Mouse (Mus musculus): ENCODE measurements around the gene C1qtnf1. TPM values are rescaled to one million over a fixed set of nuclear protein-coding genes. Genes with fewer than 3 reads are reported as not detected.

Gene C1qtnf1
- total RNA-seq (2023) = 0.38 TPM

DNA sequence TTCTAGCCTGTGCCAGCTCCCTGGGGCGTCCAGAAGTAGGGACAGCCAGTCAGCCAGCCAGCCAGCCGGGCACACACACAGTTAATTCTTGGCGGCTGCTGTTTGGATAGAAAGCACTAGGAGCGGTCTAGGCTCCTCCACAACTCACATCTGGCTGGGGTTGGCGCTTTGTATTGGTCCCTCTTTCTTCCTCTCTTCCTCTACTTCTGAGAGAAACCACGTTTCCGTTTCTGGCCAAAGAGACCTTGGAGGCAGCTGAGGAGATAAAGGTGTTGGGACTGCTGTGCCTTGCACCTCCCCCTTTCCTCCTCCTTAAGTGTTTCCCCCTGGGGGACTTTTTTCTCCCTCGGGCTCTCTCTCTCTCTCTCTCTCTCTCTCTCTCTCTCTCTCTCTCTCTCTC lies at the start of gene C1qtnf1:
TSS of gene C1qtnf1 (plus strand) at position 218 of the 400 bp plus-strand sequence.

DNA sequence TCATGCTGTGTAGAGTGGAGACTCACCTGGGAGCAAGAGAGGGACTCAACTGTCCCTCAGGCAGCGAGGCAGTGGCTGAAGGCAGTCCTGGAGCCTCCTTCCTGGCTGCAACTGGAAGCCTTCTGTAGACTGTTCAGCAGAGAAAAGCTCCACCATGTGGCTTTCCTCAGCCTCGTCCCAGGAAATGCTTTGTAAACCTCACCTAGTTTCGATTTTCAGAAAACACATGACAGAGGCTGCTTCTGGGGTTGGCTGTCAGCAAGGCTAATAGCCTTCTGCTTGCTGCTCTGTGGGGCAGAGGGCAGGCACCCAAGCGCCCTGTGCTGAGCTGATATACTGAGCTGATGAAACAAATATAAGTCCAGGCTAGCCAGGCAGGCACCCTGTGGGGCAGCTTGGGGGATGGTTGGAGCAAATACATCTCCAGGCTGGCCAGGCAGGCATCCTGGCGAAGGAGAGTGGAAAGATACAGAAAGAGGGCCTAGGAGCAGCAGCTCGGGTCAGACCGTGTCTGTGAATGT lies 26.2 kb upstream of the C1qtnf1 start, which contains the start of gene Lgals3bp:
TSS of gene Lgals3bp (minus strand) at position 333 of the 521 bp plus-strand sequence.

DNA sequence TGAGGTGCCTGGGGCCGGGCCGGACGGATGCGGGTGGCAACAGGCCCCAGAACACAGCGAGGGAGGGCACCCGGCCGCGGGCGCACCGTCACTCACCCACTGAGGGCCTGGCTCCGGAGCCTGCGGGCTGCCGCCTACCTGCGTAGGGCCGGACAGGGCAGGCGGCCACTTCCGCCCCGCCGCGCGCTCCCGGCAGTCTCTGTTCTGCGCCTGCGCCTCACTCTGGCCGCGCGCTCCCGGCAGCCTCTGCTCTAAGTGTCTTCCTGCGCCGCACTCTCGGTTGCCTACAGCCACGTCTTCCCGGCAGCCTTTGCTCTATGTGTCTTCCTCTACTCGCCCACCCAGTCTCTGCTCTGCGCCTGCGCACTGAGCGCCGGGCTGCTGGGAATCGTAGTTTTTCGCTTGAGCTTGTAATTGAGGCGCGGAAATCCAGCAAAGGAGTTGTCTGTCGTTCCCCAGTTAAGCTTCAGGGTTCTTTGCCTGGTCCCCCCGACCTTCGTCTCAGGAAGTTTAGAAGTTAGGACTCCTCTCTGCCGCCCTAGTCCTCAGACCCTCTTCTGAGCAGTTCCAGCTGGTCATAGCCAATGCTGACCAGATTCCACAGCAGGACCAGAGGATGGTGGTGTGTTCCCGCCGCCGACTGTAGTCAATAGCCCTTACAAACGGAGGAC lies 9.0 kb upstream of the C1qtnf1 start, which contains the start of gene Cant1:
TSS of gene Cant1 (minus strand) at position 253 of the 671 bp plus-strand sequence.

DNA sequence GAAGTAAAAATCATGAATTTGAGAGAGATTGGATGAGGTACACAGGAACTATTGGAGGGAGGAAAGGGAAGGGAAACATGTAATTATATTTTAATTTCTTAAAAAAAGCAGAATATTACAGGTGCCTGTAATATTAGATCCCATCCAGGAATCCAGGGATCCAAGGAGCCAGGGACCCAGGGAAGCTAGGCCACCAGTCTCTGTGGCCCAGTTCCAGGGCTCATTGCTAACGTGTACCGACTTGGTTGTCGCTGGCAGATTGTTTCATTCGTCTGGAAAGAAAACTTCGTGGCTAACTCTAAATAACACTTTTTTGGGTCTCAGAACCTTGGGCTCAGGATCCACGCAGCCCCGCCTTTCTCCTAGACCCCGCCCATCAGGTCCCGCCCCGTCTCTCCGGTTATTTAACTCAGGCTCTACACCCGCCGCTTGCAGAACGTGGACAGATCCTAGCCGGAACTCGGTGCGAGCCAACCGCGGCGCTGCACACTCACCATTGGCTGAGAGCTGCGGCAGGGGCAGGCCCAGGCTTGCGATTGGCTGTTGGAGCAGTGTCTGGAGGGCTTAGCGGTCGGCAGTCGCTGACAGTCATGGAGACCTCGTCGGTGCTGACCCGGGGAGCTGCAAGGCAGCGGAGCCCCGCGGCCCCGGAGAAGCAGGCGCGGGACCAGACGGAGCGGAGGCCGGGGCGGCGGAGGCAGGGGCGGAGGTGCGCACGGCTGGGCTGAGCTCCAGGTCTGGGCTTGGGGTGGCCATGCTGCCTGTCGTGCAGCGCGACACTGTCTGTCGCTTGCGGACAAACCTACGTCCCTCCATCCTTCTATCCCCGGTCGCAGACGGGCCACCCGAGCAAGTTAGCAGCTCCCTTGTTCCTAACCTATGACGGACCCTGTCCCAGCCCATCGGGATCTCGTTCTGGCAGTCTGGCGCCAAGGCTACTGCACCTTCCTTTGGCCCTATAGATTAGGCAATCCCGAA lies 48.7 kb downstream of the C1qtnf1 start, which contains the start of gene Engase:
TSS of gene Engase (plus strand) at position 434 of the 978 bp plus-strand sequence.

Other genes with a start within 250 kb of the C1qtnf1 start
- gene Cyth1, start 179.6 kb upstream of the C1qtnf1 start, total RNA-seq (2023) = 210 TPM
- gene Usp36, start 138.0 kb upstream of the C1qtnf1 start, total RNA-seq (2023) = 73.2 TPM
- 6.9 TPM for gene Cep295nl, start 85.7 kb upstream of the C1qtnf1 start, total RNA-seq (2023)
- 54.6 TPM for gene Timp2, start 72.5 kb upstream of the C1qtnf1 start, total RNA-seq (2023)
- 65.7 TPM for gene Lgals3bp, start 26.1 kb upstream of the C1qtnf1 start, total RNA-seq (2023)
- 46.3 TPM for gene Cant1, start 9.1 kb upstream of the C1qtnf1 start, total RNA-seq (2023)
- 12.0 TPM for gene Engase, start 48.6 kb downstream of the C1qtnf1 start, total RNA-seq (2023)